7 mouse cellular contexts compared by ENCODE assay signal in genomic region chr15:84803685-84804084, GRCm38 (mm10). TPM values are rescaled to one million over a fixed set of nuclear protein-coding genes. Genes with fewer than 3 reads are reported as not detected.
DNase-seq lines count a peak whose midpoint lies in the region; ATAC-seq and TF ChIP-seq lines count a peak whose summit lies in the region.

No protein-coding gene starts in this region.

- H3K4me1 ChIP-seq in lung, embryonic 14.5 days (ENCODE audit: insufficient read depth): no peaks in the 10 kb centered on the region
- peaks cover 3% of the 10 kb centered on the region; the same call in 1 of the 2 replicates for H3K4me1 ChIP-seq in small intestine, adult 2 months (ENCODE audit: control insufficient read depth, insufficient read depth, insufficient read length, low read length)

- peak; percentile 71 for TF ChIP-seq CTCF in lung, embryonic 14.5 days (IDR thresholded peaks at IDR 0.05; ENCODE audit: low read depth)
- TF ChIP-seq CTCF in small intestine, adult 2 months (IDR thresholded peaks at IDR 0.05; ENCODE audit: extremely low read depth, insufficient read length, insufficient replicate concordance, low read depth, low read length): peak; percentile 76; the same call in 1 of the 2 replicates

- no peak for ATAC-seq in lung, embryonic 14.5 days (ENCODE audit: insufficient read depth)

- TF ChIP-seq POLR2A in small intestine, adult 2 months (IDR thresholded peaks at IDR 0.05; ENCODE audit: low read depth, low read length): no peak

- H3K4me3 ChIP-seq in lung, embryonic 14.5 days (ENCODE audit: low read depth, low read length): no peak overlapping the region
- no peak overlapping the region for H3K4me3 ChIP-seq in small intestine, adult 2 months (ENCODE audit: low read depth, low read length)

- 47% methylated on average over 3 of the region's 3 CpGs for WGBS in lung, embryonic 14.5 days
- 35% methylated on average over 3 of the region's 3 CpGs for WGBS in small intestine, adult 2 months

- no peak overlapping the region for H3K27ac ChIP-seq in lung, embryonic 14.5 days (ENCODE audit: low read depth)
- no peak overlapping the region for H3K27ac ChIP-seq in small intestine, adult 2 months (ENCODE audit: insufficient read depth, low read depth, low read length)

- no peak overlapping the region for H3K9ac ChIP-seq in lung, embryonic 14.5 days

- DNase-seq in urinary bladder, postnatal 14 days (ENCODE audit: low spot score): peak; percentile 48
- no peak for DNase-seq in urinary bladder, postnatal 10 days (ENCODE audit: low spot score)
- DNase-seq in adrenal gland, postnatal 10 days: peak; percentile 83
- DNase-seq in embryo, embryonic 9.5 days (ENCODE audit: extremely low spot score): peak; percentile 17
- peak; percentile 66 to 77 for DNase-seq in kidney, postnatal 25 days
- peak; percentile 60 for DNase-seq in lung, embryonic 14.5 days

- H3K36me3 ChIP-seq in lung, embryonic 14.5 days (ENCODE audit: insufficient read depth): no peaks in the 10 kb centered on the region
- no peaks in the 10 kb centered on the region for H3K36me3 ChIP-seq in small intestine, adult 2 months (ENCODE audit: control insufficient read depth, insufficient read depth, low read length)

- no peak overlapping the region for H3K4me2 ChIP-seq in lung, embryonic 14.5 days

- no peaks in the 10 kb centered on the region for H3K9me3 ChIP-seq in lung, embryonic 14.5 days (ENCODE audit: low read depth, low read length)

- no peaks in the 10 kb centered on the region for H3K27me3 ChIP-seq in lung, embryonic 14.5 days (ENCODE audit: insufficient read depth, low read length)
- H3K27me3 ChIP-seq in small intestine, adult 2 months (ENCODE audit: control insufficient read depth, insufficient read depth, low read length): no peaks in the 10 kb centered on the region

RNA-seq across cellular contexts. Expression of gene Phf21b, which starts 52.2 kb away (rescaled TPM):
- 1 to 10 TPM; 1.3 to 2.5 TPM for total RNA-seq in adrenal gland, postnatal 10 days (2021)
- 0.88 and 1.8 TPM in 2 replicates for polyA plus RNA-seq in lung, embryonic 14.5 days (2014; fragmentation: Nextera tagmentation; extraction: Ambion mirVana)
- polyA plus RNA-seq in small intestine, adult 2 months (2012; rRNA removed): 2.1 and 5.1 TPM in 2 replicates
